Mouse (Mus musculus) ES-E14 (cell line): ENCODE results near the gene Rsph9. TPM values are rescaled to one million over a fixed set of nuclear protein-coding genes. Genes with fewer than 3 reads are reported as not detected.

Experiments used
- DNase-seq: peaks from one replicate; pipeline ENCODE4 v3.0.0-alpha.2; 2013; ENCODE audit warnings: low read depth, low spot score
- H3K27ac ChIP-seq: 2 replicates; pipeline ENCODE4 v1.5.1; 2012; ENCODE audit warnings: low read depth, mild to moderate bottlenecking, low read length, moderate library complexity, mixed read lengths; ENCODE audit not compliant: poor library complexity, insufficient read depth, severe bottlenecking
- H3K36me3 ChIP-seq: 2 replicates; pipeline ENCODE4 v1.6.1; 2012; ENCODE audit warnings: mild to moderate bottlenecking, low read length, moderate library complexity, mixed read lengths; ENCODE audit not compliant: control insufficient read depth, poor library complexity, insufficient read depth, severe bottlenecking
- H3K4me1 ChIP-seq, 2 experiments: fragments of 150-350 bp in 1 of 2; sonication (generic) in 1 of 2; 2 replicates each; pipeline ENCODE4 v1.6.1; 2012; ENCODE audit warnings: low read length in 2 of 2, mild to moderate bottlenecking in 1 of 2, mixed read lengths in 1 of 2; ENCODE audit not compliant: control insufficient read depth in 2 of 2, insufficient read depth in 2 of 2, poor library complexity in 1 of 2
- H3K4me3 ChIP-seq, 2 experiments: fragments of 150-350 bp in 1 of 2; sonication (generic) in 1 of 2; 2 replicates each; pipeline ENCODE4 v1.5.1; 2012; ENCODE audit warnings: low read length in 2 of 2, low read depth in 1 of 2, mild to moderate bottlenecking in 1 of 2, mixed read lengths in 1 of 2; ENCODE audit not compliant: insufficient read depth in 1 of 2, poor library complexity in 1 of 2, severe bottlenecking in 1 of 2
- H3K9ac ChIP-seq: 2 replicates; pipeline ENCODE4 v1.6.1; 2012; ENCODE audit warnings: low read depth, mild to moderate bottlenecking, low read length, mixed read lengths; ENCODE audit not compliant: poor library complexity, insufficient read depth, severe bottlenecking
- H3K9me3 ChIP-seq: fragments of 150-350 bp; sonication (generic); 2 replicates; pipeline ENCODE4 v1.6.1; 2012; ENCODE audit warnings: low read depth, mild to moderate bottlenecking, low read length; ENCODE audit not compliant: control insufficient read depth, insufficient read depth
- CHD2 ChIP-seq: IDR thresholded peaks from 2 replicates; pipeline ENCODE4 v1.6.1; 2014; ENCODE audit warnings: mild to moderate bottlenecking, low read depth, low read length, inconsistent platforms
- HCFC1 ChIP-seq: IDR thresholded peaks from 2 replicates; pipeline ENCODE4 v1.6.1; 2012; ENCODE audit warnings: low read length, inconsistent platforms, borderline replicate concordance; ENCODE audit not compliant: insufficient read depth
- MAFK ChIP-seq: IDR thresholded peaks from 2 replicates; pipeline ENCODE4 v1.6.1; 2014; ENCODE audit warnings: mild to moderate bottlenecking, low read depth, low read length, inconsistent platforms; ENCODE audit not compliant: insufficient read depth
- ZC3H11A ChIP-seq: IDR thresholded peaks from 2 replicates; pipeline ENCODE4 v1.6.1; 2012; ENCODE audit warnings: low read depth, mild to moderate bottlenecking, inconsistent platforms, low read length, borderline replicate concordance
- ZNF384 ChIP-seq: IDR thresholded peaks from 2 replicates; pipeline ENCODE4 v1.6.1; 2012; ENCODE audit warnings: low read depth, low read length, inconsistent platforms
- in situ Hi-C, 2 experiments: fragments of 600-800 bp; cut with MboI; formaldehyde crosslinking; loops; one replicate each; pipeline ENCODE4 v1.15.1; 2025; ENCODE audit warnings: low sequenced_read_pairs in 2 of 2, inconsistent platforms in 1 of 2; ENCODE audit not compliant: unreplicated experiment in 2 of 2
- total RNA-seq: library from RNA; depleted of rRNA; stranded (reverse); fragments of 300-350 nt; gene quantifications from 2 replicates; pipeline ENCODE4 v1.2.3, GENCODE M21; 2012

The Rsph9 gene
- total RNA-seq, 1 experiment, result 0.85 TPM

DNA sequence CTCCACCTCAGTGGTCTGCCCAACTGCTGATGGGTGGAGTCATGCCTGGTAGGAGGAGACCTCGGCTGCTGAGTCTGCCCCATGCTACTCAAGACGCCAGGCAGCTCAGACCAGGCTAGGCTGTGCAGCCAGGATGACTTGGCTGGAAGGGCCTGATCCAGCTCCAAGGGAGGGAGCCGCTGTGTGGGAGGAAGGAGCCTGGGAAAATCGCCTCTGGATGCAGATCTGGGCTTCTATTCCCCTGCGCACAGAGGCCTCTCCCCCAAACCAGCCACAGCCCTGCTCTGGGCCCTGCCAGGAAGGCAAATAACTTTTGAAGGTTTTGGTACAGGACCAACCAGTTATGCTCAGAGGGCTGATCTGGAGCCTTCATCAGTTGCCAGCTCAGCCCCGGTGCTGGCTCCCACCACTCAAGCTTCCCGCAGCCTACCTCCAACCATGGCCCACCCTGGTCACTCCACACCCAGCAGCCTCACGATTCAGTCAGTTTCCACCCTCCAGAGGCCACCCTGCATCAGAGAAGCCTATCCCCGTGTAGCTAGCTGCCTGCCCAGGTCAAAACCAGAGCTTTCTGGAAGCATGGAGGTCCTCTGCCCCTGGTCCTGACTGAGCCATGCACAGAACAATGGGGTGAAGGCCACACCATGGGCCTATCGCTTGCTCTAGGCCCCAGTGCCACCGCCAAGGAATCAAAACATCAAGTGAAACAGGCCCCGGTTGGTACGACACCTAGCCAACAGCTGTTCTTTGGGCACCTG, 14.1 kb downstream of the Rsph9 start:
- Histone ChIP-seq H3K4me1 (peaks cover 0 to 8% of the 10 kb centered on the region in 2 experiments; a peak in 1 of 4 replicates), H3K9ac (no peak overlapping the region), H3K9me3 (no peaks in the 10 kb centered on the region), H3K4me3 (no peak overlapping the region), H3K36me3 (peaks cover 40% of the 10 kb centered on the region), H3K27ac (no peak overlapping the region)
- DNase-seq, result no peak
- in situ Hi-C loops, result no loop called here
- TF ChIP-seq MAFK, result no peak
- no peak for TF ChIP-seq CHD2
- TF ChIP-seq ZNF384, result no peak
- no peak for TF ChIP-seq HCFC1
- no peak for TF ChIP-seq ZC3H11A

DNA sequence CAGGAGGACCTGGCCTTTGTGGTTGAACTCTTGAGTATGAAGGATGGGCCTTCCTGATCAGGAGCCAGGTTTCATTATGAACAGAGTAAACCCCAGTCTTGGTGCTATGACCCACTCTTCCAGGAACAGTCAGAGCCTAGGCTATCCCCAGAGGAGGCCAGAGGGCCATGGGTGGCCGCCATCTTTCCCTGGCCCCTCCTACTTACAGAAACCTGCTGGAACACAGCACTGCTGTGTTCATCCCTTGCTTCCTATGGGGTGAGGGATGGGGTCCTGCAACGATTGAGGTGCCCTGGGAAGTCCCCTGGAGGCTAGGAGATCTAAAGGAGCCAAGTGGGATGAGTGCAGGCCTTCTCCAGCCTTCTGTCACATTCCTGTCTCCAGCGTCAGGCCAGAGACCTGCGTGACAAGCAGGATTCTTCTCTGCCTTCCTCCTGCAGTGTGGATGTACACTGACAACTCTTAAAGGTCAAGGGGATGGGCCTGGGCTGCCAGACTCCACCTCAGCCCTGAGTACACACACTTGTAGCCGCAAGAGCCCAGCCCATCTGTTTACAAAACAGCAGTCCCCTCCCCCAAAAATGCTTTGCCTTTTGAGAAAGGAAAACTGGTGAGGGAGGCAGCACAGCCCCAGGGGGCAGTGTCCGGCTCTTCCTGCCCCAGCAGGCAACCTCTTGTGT, 16.1 kb downstream of the Rsph9 start:
- H3K9ac ChIP-seq, result no peak overlapping the region
- no peak overlapping the region for H3K4me3 ChIP-seq
- peaks cover 59% of the 10 kb centered on the region for H3K36me3 ChIP-seq
- no peak overlapping the region for H3K27ac ChIP-seq
- TF ChIP-seq HCFC1 (no peak), MAFK (no peak), CHD2 (no peak), ZNF384 (no peak)
- H3K4me1 ChIP-seq, result peaks cover 0 to 8% of the 10 kb centered on the region in 2 experiments; a peak in 1 of 4 replicates
- in situ Hi-C loops, result no loop called here
- DNase-seq, result no peak
- H3K9me3 ChIP-seq, result no peaks in the 10 kb centered on the region

DNA sequence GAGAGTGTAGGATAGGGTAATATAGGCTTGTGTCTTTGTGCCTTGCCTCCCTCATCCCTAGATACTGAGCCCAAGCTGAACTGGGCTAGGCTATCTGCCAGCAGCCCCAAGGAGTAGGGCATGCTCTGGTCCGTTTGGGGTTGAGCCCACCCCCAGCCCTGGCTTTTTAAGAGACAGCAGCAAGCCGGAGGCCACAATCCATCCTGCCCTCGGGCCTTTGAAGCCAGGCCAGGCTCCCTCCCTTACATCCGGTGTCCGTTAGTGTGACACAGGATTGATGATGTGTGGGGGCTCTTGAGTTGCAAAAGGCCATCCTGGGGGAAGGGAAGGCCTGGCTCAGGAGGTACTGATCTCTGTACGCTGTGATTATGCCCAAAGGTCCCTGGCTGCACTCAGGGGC, 17.4 kb downstream of the Rsph9 start:
- Histone ChIP-seq H3K4me3 (no peak overlapping the region), H3K9me3 (no peaks in the 10 kb centered on the region), H3K36me3 (peaks cover 66% of the 10 kb centered on the region), H3K27ac (no peak overlapping the region), H3K9ac (no peak overlapping the region), H3K4me1 (peaks cover 0 to 5% of the 10 kb centered on the region in 2 experiments; a peak in 1 of 4 replicates)
- TF ChIP-seq CHD2, result no peak
- TF ChIP-seq ZC3H11A, result no peak
- TF ChIP-seq ZNF384, result no peak
- no peak for TF ChIP-seq MAFK
- no peak for TF ChIP-seq HCFC1
- no peak for DNase-seq
- in situ Hi-C loops, result no loop called here

DNA sequence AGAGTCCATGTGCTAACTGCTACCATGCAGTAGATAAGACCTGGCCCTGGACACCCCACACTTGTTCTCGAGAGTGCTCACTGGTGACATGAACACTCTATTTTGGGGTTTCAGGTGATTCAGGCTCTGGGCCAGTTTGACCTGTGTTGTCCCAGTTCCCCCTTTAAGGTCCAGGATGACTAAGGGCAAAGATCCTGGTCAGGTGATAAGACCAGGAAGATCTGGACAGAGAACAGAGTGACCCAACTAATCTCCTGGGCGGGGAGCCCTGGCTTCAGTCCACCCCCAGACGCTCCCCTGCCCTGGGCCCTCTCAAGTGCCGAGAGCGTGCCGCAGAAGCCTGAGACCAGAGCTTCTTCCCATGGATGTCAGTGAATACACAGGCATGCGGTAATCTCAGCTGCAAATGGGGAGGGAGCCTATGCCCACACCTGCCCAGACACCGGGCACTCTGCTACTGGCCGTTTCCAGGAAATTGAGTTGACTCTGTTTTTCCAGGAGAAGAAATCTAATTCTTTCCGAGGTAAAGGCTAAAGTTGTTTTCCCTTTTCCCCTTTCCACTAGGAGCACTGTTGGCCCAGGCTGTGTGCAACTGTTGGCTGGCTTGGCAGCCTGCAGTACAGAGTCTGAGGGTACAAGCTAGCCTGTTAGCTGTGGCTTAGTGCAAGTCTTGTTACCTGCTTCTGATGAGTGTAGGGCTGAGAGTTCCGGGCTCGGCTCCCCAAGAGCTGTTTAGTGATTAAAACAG, 19.9 kb downstream of the Rsph9 start:
- in situ Hi-C loops, result no loop called here
- no peak for DNase-seq
- H3K9me3 ChIP-seq, result no peaks in the 10 kb centered on the region
- H3K27ac ChIP-seq, result no peak overlapping the region
- H3K4me1 ChIP-seq, result peaks cover 0 to 5% of the 10 kb centered on the region in 2 experiments; a peak in 1 of 4 replicates
- H3K36me3 ChIP-seq, result peaks cover 71% of the 10 kb centered on the region
- no peak overlapping the region for H3K4me3 ChIP-seq
- TF ChIP-seq CHD2 (no peak), ZC3H11A (no peak), MAFK (no peak), HCFC1 (no peak), ZNF384 (no peak)
- no peak overlapping the region for H3K9ac ChIP-seq
